ENCODE assay signal across 20 mouse cellular contexts in genomic region chr1:176028397-176028796, GRCm38 (mm10). TPM values are rescaled to one million over a fixed set of nuclear protein-coding genes. Genes with fewer than 3 reads are reported as not detected.
"Had no signal": no experiment of that assay in that cellular context is flagged by ENCODE, and none has a peak within 500 bp of the region (broad histone marks: within the 10 kb centered on the region; RNA-seq: fewer than 3 reads in every experiment).

No protein-coding gene starts in this region.

- H3K9ac ChIP-seq: lung, embryonic 14.5 days; midbrain, embryonic 12.5 days; neural tube, embryonic 13.5 days; neural tube, embryonic 15.5 days had no signal

- H3K4me1 ChIP-seq: midbrain, embryonic 12.5 days; neural tube, embryonic 15.5 days had no signal

- ATAC-seq: midbrain, embryonic 16.5 days had no signal

- H3K4me3 ChIP-seq: midbrain, embryonic 10.5 days; midbrain, embryonic 12.5 days; myocyte; neural tube, embryonic 13.5 days; neural tube, embryonic 15.5 days had no signal

- H3K36me3 ChIP-seq: midbrain, embryonic 10.5 days; midbrain, embryonic 12.5 days; neural tube, embryonic 13.5 days; neural tube, embryonic 15.5 days had no signal

- H3K27me3 ChIP-seq: midbrain, embryonic 12.5 days; neural tube, embryonic 13.5 days; neural tube, embryonic 15.5 days had no signal

- DNase-seq: lung, adult 18-20 months; lung, embryonic 14.5 days; lung, postnatal 10 days; lung, postnatal 4 days; midbrain, embryonic 14.5 days; retina, postnatal 1 day; right cerebral cortex, adult 18-20 months; right cerebral cortex, postnatal 25 days; right cerebral cortex, postnatal 4 days; spleen, adult 18-20 months; thymus, adult 18-20 months; thymus, postnatal 14 days; thymus, postnatal 36 days had no signal

- H3K27ac ChIP-seq: midbrain, embryonic 10.5 days; midbrain, embryonic 12.5 days; neural tube, embryonic 13.5 days; neural tube, embryonic 15.5 days had no signal

- H3K4me2 ChIP-seq: lung, embryonic 14.5 days; midbrain, embryonic 12.5 days; neural tube, embryonic 13.5 days; neural tube, embryonic 15.5 days had no signal

- H3K9me3 ChIP-seq: midbrain, embryonic 10.5 days; midbrain, embryonic 12.5 days; neural tube, embryonic 13.5 days; neural tube, embryonic 15.5 days had no signal

RNA-seq across cellular contexts. Expression of gene Rbm8a2, which starts 49.5 kb away (rescaled TPM):
- polyA plus RNA-seq: small intestine, adult 2 months had no signal
